Mouse (Mus musculus): ENCODE results near the gene Tanc2.
A peak's percentile ranks its signal among the peaks of the same experiment; 100 is the strongest.

Tanc2 gene

GRCm38 (mm10) chr11:105589877-105590641, at the start of gene Tanc2:
TSS of gene Tanc2 (plus strand) at chr11:105589986.
- DNase-seq, result peak; percentile 55 to 67

- no peak for DNase-seq
Observed at GRCm38 (mm10) chr11:105540781-105541180, 49.0 kb upstream of the Tanc2 start.

- no peak for DNase-seq
Observed at GRCm38 (mm10) chr11:105541366-105541765, 48.4 kb upstream of the Tanc2 start.

- no peak for DNase-seq
Observed at GRCm38 (mm10) chr11:105542129-105542528, 47.7 kb upstream of the Tanc2 start.

- no peak for DNase-seq
Observed at GRCm38 (mm10) chr11:105545801-105546200, 44.0 kb upstream of the Tanc2 start.

GRCm38 (mm10) chr11:105546393-105546792, 43.4 kb upstream of the Tanc2 start:
- DNase-seq, result no peak

- DNase-seq, result no peak
Observed at GRCm38 (mm10) chr11:105548383-105548782, 41.4 kb upstream of the Tanc2 start.

GRCm38 (mm10) chr11:105549164-105550121, 40.3 kb upstream of the Tanc2 start:
- no peak for DNase-seq

GRCm38 (mm10) chr11:105557285-105557684, 32.5 kb upstream of the Tanc2 start:
- no peak for DNase-seq

- DNase-seq, result no peak
Observed at GRCm38 (mm10) chr11:105558091-105558490, 31.7 kb upstream of the Tanc2 start.

GRCm38 (mm10) chr11:105558803-105559505, 30.8 kb upstream of the Tanc2 start:
- DNase-seq, result no peak

- no peak for DNase-seq
Observed at GRCm38 (mm10) chr11:105563546-105563945, 26.2 kb upstream of the Tanc2 start.

GRCm38 (mm10) chr11:105567221-105567641, 22.6 kb upstream of the Tanc2 start:
- no peak for DNase-seq

- DNase-seq, result no peak
Observed at GRCm38 (mm10) chr11:105571996-105572395, 17.8 kb upstream of the Tanc2 start.

GRCm38 (mm10) chr11:105574241-105574640, 15.5 kb upstream of the Tanc2 start:
- no peak for DNase-seq

GRCm38 (mm10) chr11:105577211-105577610, 12.6 kb upstream of the Tanc2 start:
- DNase-seq, result no peak

GRCm38 (mm10) chr11:105582020-105582419, 7.8 kb upstream of the Tanc2 start:
- DNase-seq, result no peak

- peak; percentile 87 to 88 for DNase-seq
Observed at GRCm38 (mm10) chr11:105589231-105589876, 432 bp upstream of the Tanc2 start.

- DNase-seq, result peak; percentile 3 to 8
Observed at GRCm38 (mm10) chr11:105591905-105592304, 2.1 kb downstream of the Tanc2 start.

GRCm38 (mm10) chr11:105602177-105602576, 12.4 kb downstream of the Tanc2 start:
- DNase-seq, result no peak

GRCm38 (mm10) chr11:105626201-105626600, 36.4 kb downstream of the Tanc2 start:
- DNase-seq, result no peak

- DNase-seq, result no peak
Observed at GRCm38 (mm10) chr11:105643995-105644394, 54.2 kb downstream of the Tanc2 start.
